Mouse (Mus musculus) cerebellum, postnatal 36 days (tissue): ENCODE measurements around the gene Morn3.

Source experiments
- DNase-seq, 2 experiments: peaks; one replicate each; pipeline ENCODE4 v3.0.0; 2021 to 2022; ENCODE audit warnings: mixed read lengths in 2 of 2

Gene Morn3

DNA sequence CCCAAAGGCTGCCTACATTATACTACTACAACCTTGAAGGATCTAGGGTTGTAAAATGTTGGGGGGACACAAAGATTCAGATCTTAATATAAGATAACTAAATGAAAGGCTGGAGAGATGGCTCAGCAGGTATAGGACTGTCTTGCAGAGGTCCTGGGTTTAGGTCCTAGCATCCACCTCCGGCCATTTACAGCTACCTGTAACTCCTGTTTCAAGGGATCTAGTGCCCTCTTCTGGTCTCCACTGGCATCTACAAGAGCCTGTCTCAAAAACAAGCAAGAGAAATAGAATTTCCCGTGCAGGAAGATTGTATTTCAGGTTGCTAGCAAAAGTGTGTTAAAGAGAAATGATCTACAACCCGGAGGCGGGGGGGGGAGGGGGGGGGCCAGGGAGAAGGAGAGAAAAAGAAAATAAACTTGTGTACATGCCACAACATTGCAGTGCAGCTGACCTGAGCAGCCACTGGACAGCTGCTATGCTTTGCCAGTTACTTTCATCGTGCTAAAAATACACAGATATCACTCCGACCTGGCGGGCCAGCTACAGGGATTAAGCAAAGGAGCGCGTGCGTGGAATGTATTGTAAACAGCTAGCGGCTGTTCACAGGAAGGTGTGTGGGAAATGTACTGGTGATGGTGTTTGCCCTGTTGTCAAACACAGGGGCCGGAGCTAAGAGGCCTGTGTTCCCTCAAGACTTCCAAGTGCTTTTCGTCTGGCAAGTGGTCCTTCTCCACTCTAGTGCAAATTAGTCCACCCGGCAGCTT is 13.1 kb upstream of the Morn3 start:
- DNase-seq: peak; percentile 43 to 51

DNA sequence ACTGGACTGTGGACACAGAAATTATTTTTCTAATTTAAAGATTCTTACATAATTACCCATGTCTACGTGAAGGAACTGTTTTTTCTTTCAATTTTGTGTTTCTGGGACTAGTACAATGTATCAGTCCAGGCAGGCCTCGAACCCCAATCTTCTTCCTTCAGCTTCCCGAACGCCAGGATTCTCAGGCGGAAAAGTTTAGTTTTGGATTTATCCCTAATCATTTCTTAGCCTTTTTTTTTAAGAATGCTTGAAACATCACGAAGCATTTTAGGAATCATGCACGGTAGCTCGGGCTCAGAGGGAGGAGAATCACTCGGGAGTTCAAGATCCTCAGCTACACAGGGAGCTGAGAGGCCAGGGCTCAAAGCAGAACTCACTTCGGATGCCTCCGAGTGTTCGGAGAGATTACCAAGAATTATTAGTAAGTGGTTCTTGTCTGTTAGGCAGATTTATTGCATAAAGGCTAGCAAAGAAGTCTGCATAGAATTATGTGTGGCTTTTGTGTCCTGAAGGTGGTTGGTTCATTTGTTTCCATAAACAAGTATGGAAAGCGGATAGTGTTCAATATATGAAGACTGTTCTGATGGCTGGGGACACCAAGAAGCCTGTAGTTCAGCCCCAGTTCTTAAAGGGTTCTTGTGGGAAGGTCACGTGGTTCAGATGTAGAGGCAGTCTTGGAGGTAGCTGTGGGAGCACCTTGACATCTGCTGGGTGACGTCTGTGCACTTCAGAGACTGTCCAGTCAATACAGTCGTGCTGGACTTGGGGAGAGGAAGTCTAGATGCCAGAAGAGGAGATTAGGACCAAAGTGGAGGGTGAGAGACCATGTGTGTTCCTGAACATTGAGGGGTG is 11.7 kb upstream of the Morn3 start:
- DNase-seq: no peak

GRCm38 (mm10) chr5:123057366-123058250 is 10.8 kb upstream of the Morn3 start:
- DNase-seq: peak; percentile 98 to 99

DNA sequence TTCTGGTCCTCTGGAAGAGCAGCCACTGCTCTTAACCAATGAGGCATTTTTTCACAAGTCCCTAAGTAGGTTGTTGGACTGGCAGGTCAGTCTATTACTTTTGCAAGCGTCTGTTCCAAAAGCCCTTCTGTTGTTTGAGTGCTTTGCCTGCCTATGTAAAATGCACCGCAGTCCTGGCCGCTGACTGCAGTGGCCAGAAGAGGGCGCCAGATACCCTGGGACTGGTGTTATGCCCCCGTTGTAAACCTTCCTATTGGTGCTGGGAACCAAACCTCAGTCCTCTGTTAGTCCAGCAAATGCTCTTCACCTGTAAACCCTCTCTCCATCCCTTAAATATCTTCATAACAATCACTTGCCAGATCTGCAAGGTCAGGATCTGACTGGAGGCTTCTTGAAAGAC is 4.9 kb upstream of the Morn3 start:
- no peak for DNase-seq

DNA sequence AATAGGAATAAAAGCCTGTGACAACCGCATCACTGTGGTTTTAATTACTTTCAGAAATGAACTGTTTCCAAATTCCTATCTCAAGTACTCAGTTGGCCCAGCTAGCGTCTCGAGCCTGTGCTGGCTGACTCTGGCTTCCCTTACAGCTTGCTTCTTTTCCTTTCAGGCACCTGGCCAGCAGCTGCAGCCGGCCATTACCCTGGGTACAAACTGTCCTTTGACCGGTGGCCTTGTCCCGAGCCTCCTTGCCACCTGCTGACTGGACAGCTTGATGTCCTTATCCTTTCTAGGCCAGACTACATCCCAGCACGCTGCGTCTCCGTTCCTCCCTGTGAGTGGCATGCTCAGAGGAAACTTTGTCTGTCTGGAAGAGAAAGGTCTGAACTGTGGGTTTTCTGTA is 4.1 kb upstream of the Morn3 start:
- DNase-seq: no peak

DNA sequence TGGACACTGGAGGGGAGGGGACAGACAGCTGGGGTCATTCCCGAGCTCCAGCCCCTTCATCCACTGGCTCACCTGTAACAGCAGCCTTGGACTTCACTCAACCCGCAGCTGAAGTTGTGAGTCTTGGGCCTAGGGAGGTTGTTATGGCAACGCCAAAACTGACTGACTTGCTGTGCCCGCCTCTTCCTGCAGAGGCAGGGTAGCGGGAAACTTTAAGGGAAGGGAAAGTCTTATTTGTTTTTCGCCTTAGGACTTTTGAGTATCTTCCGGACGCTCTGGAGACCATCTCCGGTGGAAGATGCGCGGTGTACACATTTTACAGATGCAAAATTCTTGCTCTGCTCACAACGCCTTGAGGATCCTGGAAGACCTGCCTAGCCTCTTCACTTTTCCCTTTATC is 2.5 kb upstream of the Morn3 start:
- no peak for DNase-seq

- peak; percentile 44 to 49 for DNase-seq
Measured at GRCm38 (mm10) chr5:123045561-123046295, 1.1 kb downstream of the Morn3 start.

DNA sequence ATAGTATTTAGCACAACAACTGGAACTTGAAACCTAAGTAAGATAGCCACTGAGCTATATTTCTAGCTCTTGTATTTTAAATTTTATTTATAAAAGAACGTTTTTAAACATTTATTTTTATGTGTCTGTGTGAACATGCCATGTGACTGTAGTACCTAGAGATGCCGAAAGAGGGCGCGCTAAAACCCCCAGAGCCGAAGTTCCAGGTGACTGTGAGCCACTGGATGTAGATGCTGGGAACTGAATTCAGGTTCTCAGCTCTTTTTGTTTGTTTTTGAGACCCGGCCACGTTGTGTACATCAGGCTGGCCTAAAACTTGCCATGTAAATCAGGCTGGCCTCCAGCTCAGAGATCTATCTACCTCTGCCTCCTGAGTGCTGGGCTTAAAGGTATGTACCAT is 3.0 kb downstream of the Morn3 start:
- DNase-seq: peak in 1 of 2 experiments; percentile 15

DNA sequence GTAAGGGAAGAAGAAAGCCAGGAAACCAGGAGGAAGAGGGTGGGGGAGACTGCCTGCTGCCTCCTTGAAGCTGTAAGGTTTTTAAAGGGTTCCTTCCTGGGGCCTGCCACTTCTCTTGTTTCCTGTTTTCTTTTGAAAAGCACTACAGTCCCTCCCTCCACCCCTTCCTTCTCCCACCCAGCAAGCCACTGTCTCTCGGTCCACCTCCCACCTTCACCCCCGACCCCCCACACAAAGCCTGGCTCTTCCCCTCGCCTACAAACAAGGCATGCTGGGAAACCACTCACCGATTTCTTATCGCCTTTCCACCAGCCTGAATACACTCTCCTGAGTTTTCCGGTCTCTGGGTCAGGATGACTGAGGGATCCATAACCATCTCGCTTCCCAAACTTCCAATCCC is 6.0 kb downstream of the Morn3 start:
- no peak for DNase-seq

DNA sequence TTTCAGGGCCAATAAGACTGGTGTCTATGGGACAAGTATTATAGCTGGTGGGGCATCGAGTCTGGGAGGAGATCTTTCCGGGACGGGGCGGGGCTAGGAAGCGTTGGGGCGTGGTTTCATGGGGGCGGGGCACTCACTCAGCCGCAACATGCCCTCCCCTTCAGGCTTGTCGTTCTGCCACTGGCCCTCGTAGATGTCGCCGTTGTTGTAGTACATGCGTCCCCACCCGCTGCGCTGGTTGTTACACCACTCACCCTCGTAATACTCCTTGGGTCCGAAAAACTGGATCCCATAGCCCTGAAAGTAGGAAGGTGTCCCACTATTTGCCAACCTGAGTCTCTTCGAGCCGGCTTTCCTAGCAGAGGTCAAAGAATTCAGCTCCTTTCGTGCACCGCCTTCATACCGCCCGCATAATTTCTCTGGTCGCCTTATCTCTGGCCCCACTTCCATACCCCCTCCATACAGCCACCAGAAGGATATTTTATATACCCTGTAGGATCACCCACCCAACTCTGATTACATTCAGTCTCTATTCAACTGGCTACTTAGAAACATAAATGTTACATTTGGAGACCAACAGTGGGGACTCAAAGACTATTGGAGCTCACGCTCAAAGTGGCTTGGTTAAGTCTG is 7.6 kb downstream of the Morn3 start:
- peak in 1 of 2 experiments; percentile 34 for DNase-seq

DNA sequence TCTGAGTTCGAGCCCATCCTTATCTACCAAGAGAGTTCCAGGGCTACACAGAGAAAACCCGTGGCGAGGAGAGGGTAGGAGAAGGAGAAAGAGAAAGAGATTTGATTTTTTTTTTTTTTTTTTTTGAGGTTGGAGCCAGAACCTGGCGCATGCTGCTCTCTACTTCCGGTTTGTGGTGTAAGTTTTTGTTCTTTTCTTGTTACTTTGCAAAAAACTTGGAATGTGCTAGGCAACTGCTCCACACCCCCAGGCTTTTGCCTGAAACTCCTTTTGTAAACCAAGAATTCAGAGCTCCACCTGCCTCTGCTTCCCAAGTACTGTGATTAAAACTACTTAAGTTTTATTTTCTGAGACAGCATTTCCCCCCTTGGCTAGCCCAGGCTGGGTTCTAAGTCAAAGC is 8.7 kb downstream of the Morn3 start:
- no peak for DNase-seq

GRCm38 (mm10) chr5:123035564-123035963 is 11.3 kb downstream of the Morn3 start:
- peak; percentile 37 to 44 for DNase-seq

GRCm38 (mm10) chr5:123035089-123035488 is 11.7 kb downstream of the Morn3 start:
- DNase-seq: no peak

DNA sequence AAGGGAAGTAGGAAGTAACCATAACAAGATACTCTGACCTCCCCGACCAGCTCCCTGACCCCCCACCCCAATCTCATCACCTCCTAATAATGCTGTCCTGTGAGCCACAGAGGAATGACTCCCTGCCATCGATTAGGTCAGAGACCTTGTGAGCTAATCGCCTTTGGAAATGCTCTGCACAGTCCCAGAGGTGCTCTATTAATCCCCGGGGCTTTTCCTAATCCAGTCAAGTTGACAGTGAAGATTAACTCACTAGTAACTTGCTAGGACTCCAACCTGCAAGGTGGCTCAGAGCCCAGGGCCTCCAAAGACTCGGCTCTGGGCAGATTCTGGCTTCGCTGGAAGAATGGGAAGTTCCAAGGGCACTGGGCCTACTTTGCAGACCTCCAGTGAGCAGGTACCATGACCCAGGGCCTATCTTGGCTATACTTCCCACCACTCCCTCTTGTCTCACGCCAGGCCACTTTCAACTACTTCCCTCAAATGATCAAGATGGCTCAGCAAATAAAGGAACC is 13.1 kb downstream of the Morn3 start:
- DNase-seq: no peak

DNA sequence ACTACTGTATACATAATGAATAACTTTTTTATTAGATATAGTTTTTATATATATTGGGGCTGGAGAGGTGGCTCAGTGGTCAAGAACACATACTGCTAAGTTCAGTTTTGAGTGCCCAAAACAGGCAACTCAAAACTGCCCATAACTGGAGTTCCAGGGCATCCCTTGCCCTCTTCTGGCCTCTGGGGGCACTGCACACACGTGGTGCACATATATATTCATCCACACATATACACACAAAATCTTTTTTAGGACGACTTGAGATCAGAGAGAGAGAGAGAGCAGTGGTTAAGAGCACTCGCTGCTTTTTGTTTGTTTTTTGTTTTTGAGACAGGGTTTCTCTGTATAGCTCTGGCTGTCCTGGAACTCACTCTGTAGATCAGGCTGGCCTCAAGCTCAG is 15.5 kb downstream of the Morn3 start:
- no peak for DNase-seq

GRCm38 (mm10) chr5:123029729-123030128 is 17.1 kb downstream of the Morn3 start:
- no peak for DNase-seq

DNA sequence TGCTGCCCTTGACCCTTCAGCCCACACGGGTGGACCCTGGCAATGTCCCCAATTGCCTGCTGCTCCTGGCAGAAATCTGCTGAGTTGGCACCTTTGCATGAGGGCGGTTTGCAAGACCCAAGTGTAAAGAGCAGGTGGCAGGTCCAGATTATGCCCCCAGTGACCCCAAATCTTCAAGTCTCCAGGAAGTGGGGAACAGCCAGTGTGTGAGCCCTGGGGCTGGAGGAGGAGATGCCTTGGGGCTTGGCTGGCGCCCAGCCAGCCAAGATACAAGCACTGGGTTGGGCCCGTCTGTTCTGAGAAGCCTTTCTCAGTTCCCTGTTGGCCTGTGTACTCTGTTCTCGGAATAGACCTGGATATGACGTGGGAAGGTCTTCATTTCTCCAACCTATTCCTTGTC is 19.4 kb downstream of the Morn3 start:
- no peak for DNase-seq

DNA sequence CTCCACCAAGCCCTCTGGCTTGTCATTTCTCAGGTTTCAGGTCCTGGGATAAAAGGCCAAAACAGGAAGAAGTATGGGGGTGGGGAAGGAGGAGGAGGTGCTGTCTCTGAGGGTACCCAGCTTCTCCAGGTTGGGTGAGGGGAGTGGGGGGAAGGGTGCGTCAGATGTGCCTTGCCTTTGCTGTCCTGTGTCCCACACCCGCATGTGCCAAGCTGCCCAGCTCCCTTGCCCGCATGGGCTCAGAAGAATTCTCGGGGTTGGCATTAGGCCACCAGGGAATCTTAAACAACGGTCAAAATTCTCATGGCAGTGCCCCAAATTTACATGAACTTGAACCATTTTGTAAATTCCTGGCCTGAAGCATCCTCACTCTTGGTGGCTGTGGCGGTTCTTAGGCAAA is 20.4 kb downstream of the Morn3 start:
- no peak for DNase-seq

DNA sequence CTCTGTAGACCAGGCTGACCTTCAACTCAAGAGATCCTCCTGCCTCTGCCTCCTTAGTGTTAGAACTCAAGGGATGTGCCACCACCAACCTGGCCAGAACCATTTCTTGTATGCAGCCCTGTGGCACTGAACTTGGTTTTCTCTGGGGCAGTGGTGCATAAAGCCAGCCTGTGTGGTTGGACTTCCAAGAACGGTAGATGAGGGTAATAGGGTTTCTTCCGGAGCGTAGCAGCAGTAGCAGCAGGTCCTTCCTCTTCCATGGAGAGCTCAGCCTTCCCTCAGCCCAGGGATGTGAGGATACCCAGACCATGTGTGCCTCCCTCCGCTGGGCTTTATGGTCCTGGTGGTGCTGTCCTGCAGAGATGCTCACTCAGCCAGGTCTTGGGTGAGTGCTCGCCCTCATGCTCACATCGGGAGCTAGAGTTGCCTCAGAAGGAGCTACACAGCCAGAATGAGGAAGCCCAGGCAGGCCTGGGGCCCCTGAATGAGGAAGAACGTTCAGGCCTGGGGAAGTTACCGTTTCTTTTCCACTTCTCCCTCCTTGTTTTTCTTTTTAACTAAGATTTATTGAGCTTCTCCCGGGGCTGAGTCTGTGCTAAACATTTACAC is 21.7 kb downstream of the Morn3 start:
- no peak for DNase-seq

DNA sequence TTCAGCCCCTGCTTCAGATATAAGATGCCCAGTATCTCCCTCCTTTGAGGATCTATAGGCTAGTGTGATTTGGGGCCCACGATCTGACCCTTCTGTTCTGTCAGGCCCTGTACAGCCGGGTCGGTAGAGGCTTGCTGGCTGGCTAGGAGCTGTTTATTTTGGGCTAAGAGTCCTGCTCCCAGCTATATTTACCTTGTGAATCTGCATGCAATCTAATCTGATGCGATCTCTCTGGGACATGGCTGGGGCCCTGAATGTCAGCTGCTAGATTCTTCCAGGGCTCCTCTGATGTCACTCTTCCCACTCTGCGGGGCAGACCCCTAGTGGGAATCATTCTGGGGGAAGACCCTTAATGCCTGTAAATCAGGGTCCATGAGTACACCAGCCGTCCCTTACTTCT is 22.5 kb downstream of the Morn3 start:
- DNase-seq: no peak

DNA sequence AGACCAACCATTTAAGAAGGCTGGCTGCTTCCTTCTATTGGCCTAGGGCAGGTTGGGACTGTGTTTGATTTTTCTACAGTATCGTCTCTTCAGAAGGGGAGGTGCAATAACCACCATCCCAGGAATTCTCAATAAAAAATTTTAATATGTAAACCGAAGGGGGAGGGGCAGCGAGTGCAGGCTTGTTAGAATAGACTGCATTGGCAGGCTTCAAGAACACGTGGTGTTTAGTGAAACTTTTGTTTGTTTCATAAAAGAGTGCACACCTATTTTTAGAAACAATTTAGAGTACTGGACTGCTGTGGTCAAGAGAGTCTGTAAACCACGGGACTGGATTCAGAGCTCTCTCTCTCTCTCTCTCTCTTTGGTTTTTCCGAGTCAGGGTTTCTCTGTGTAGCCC is 23.8 kb downstream of the Morn3 start:
- no peak for DNase-seq
